Mouse (Mus musculus): ENCODE measurements around the gene Cbln4.

GRCm38 (mm10) chr2:172004029-172004984 is 39.0 kb downstream of the Cbln4 start:
- TF ChIP-seq POLR2A (IDR thresholded peaks at IDR 0.05; ENCODE audit: borderline replicate concordance, extremely low read depth, insufficient read depth, insufficient read length, poor library complexity, severe bottlenecking) (no peak), CTCF (IDR thresholded peaks at IDR 0.05; ENCODE audit: borderline replicate concordance, extremely low read depth, insufficient read depth, insufficient read length) (no peak)
